Mouse (Mus musculus): Measurements from ENCODE around the gene Lix1l. TPM values are rescaled to one million over a fixed set of nuclear protein-coding genes. Genes with fewer than 3 reads are reported as not detected.

Lix1l gene
- polyA plus RNA-seq, 1 experiment, result 30.2 TPM

DNA sequence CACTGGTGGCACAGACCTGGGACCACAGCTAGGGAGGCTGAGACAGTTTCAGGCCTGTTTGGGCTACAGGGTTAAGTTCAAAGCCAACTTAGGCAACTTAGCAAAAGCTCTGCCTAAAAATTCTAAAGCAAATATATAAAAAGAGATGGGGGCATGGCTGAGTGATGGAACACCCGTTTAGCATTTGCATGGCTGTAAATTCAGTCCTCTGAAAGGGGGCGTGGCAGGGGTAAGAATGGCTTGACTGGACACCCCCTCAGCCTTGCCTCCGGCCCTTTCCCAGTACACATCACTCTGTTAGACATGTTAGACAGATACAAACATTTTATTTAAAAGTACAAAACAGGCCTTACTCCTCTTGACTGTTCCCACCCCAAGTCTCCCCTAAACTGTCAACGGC is 23.4 kb upstream of the Lix1l start:
- H3K79me2 ChIP-seq (ENCODE audit: control insufficient read depth, insufficient read depth), result no peaks in the 10 kb centered on the region
- H3K4me2 ChIP-seq (ENCODE audit: low read depth), result peak overlapping the region; percentile 89
- H3K4me3 ChIP-seq, result peak overlapping the region; percentile 23
- H3ac ChIP-seq (ENCODE audit: control insufficient read depth, insufficient read length), result no peak overlapping the region
- no peak for TF ChIP-seq TCF3 (IDR thresholded peaks at IDR 0.05; ENCODE audit: insufficient read length, low read depth)
- no peak for TF ChIP-seq MYOD1 (IDR thresholded peaks at IDR 0.05; ENCODE audit: control insufficient read depth in 1 of 3, insufficient read length in 2 of 3, low read depth in 2 of 3)
- no peak for TF ChIP-seq E2F4 (IDR thresholded peaks at IDR 0.05; ENCODE audit: insufficient read depth)
- no peak for TF ChIP-seq USF1 (IDR thresholded peaks at IDR 0.05; ENCODE audit: low read depth)
- no peak for TF ChIP-seq POLR2AphosphoS2 (IDR thresholded peaks at IDR 0.05; ENCODE audit: insufficient read length, low read depth)
- TF ChIP-seq REST (IDR thresholded peaks at IDR 0.05; ENCODE audit: insufficient read depth, insufficient read length), result no peak
- no peak for TF ChIP-seq TCF12 (IDR thresholded peaks at IDR 0.05; ENCODE audit: insufficient read depth, poor library complexity, severe bottlenecking)
- TF ChIP-seq POLR2A (IDR thresholded peaks at IDR 0.05; ENCODE audit: insufficient read length, low read depth), result no peak
- no peak for TF ChIP-seq MYOG (IDR thresholded peaks at IDR 0.05; ENCODE audit: control insufficient read depth in 1 of 3, insufficient read depth in 1 of 3, insufficient read length in 2 of 3, low read depth in 2 of 3)
- no peak for TF ChIP-seq SRF (IDR thresholded peaks at IDR 0.05; ENCODE audit: control insufficient read depth, insufficient read length, low read depth)
- TF ChIP-seq CEBPB (IDR thresholded peaks at IDR 0.05; ENCODE audit: insufficient read depth, poor library complexity, severe bottlenecking), result no peak
- no peak for TF ChIP-seq MAX (IDR thresholded peaks at IDR 0.05; ENCODE audit: low read depth)
- H3K36me3 ChIP-seq (ENCODE audit: control insufficient read depth, insufficient read depth), result peaks cover 4% of the 10 kb centered on the region
- no peaks in the 10 kb centered on the region for H3K27me3 ChIP-seq (ENCODE audit: control insufficient read depth, insufficient read depth, insufficient read length)

DNA sequence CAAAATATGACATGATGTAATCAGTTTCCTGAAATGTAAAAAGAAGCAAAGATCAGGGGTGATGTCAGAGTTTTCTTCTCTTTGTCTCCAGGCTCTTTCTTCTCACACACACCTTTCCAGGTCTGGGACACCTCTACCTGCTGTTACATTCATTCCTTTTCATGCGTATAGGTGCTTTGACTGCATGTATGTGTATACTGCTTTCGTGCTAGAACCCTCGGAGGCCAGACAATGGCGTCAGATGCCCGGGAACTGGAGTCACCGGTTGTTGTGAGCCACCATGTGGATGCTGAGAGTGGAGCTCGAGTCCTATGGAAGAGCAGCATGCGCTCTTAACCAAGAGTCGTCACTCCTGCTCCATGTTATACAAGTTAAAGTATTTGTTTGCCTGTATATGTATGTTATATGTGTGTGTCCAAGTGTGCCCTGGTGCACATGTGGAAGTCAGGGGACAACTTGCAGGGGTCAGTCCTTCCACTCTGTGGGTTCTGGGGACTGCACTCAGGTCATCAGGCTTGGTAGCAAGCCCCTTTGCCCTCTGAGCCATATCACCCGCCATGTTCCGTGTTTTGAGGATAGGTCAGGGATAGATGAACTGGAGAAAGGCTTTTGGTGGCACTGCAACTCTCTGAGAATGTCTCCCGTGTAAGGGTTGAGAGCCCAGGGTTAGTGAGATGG is 22.2 kb upstream of the Lix1l start:
- Histone ChIP-seq H3K4me2 (ENCODE audit: low read depth) (no peak overlapping the region), H3K79me2 (ENCODE audit: control insufficient read depth, insufficient read depth) (no peaks in the 10 kb centered on the region), H3ac (ENCODE audit: control insufficient read depth, insufficient read length) (no peak overlapping the region), H3K36me3 (ENCODE audit: control insufficient read depth, insufficient read depth) (peaks cover 4% of the 10 kb centered on the region), H3K4me3 (no peak overlapping the region), H3K27me3 (ENCODE audit: control insufficient read depth, insufficient read depth, insufficient read length) (no peaks in the 10 kb centered on the region)
- TF ChIP-seq POLR2AphosphoS2 (IDR thresholded peaks at IDR 0.05; ENCODE audit: insufficient read length, low read depth), result no peak
- TF ChIP-seq REST (IDR thresholded peaks at IDR 0.05; ENCODE audit: insufficient read depth, insufficient read length), result no peak
- no peak for TF ChIP-seq MAX (IDR thresholded peaks at IDR 0.05; ENCODE audit: low read depth)
- no peak for TF ChIP-seq TCF3 (IDR thresholded peaks at IDR 0.05; ENCODE audit: insufficient read length, low read depth)
- no peak for TF ChIP-seq MYOG (IDR thresholded peaks at IDR 0.05; ENCODE audit: control insufficient read depth in 1 of 3, insufficient read depth in 1 of 3, insufficient read length in 2 of 3, low read depth in 2 of 3)
- TF ChIP-seq USF1 (IDR thresholded peaks at IDR 0.05; ENCODE audit: low read depth), result no peak
- no peak for TF ChIP-seq MYOD1 (IDR thresholded peaks at IDR 0.05; ENCODE audit: control insufficient read depth in 1 of 3, insufficient read length in 2 of 3, low read depth in 2 of 3)
- no peak for TF ChIP-seq SRF (IDR thresholded peaks at IDR 0.05; ENCODE audit: control insufficient read depth, insufficient read length, low read depth)
- no peak for TF ChIP-seq POLR2A (IDR thresholded peaks at IDR 0.05; ENCODE audit: insufficient read length, low read depth)
- no peak for TF ChIP-seq E2F4 (IDR thresholded peaks at IDR 0.05; ENCODE audit: insufficient read depth)

GRCm38 (mm10) chr3:96579239-96579750 is 21.7 kb upstream of the Lix1l start:
- Histone ChIP-seq H3K27me3 (ENCODE audit: control insufficient read depth, insufficient read depth, insufficient read length) (no peaks in the 10 kb centered on the region), H3K4me3 (no peak overlapping the region), H3ac (ENCODE audit: control insufficient read depth, insufficient read length) (no peak overlapping the region), H3K36me3 (ENCODE audit: control insufficient read depth, insufficient read depth) (peaks cover 4% of the 10 kb centered on the region), H3K79me2 (ENCODE audit: control insufficient read depth, insufficient read depth) (no peaks in the 10 kb centered on the region), H3K4me2 (ENCODE audit: low read depth) (no peak overlapping the region)
- TF ChIP-seq REST (IDR thresholded peaks at IDR 0.05; ENCODE audit: insufficient read depth, insufficient read length) (no peak), TCF3 (IDR thresholded peaks at IDR 0.05; ENCODE audit: insufficient read length, low read depth) (no peak), POLR2A (IDR thresholded peaks at IDR 0.05; ENCODE audit: insufficient read length, low read depth) (no peak), TCF12 (IDR thresholded peaks at IDR 0.05; ENCODE audit: insufficient read depth, poor library complexity, severe bottlenecking) (no peak), E2F4 (IDR thresholded peaks at IDR 0.05; ENCODE audit: insufficient read depth) (no peak)

GRCm38 (mm10) chr3:96579885-96580454 is 21.0 kb upstream of the Lix1l start:
- Histone ChIP-seq H3K79me2 (ENCODE audit: control insufficient read depth, insufficient read depth) (no peaks in the 10 kb centered on the region), H3K27me3 (ENCODE audit: control insufficient read depth, insufficient read depth, insufficient read length) (no peaks in the 10 kb centered on the region), H3K4me3 (no peak overlapping the region), H3K36me3 (ENCODE audit: control insufficient read depth, insufficient read depth) (peaks cover 4% of the 10 kb centered on the region), H3K4me2 (ENCODE audit: low read depth) (peak overlapping the region; percentile 55), H3ac (ENCODE audit: control insufficient read depth, insufficient read length) (no peak overlapping the region)
- no peak for TF ChIP-seq REST (IDR thresholded peaks at IDR 0.05; ENCODE audit: insufficient read depth, insufficient read length)
- TF ChIP-seq POLR2AphosphoS2 (IDR thresholded peaks at IDR 0.05; ENCODE audit: insufficient read length, low read depth), result peak; percentile 85
- peak in 1 of 3 experiments; percentile 38 for TF ChIP-seq MYOG (IDR thresholded peaks at IDR 0.05; ENCODE audit: control insufficient read depth in 1 of 3, insufficient read depth in 1 of 3, insufficient read length in 2 of 3, low read depth in 2 of 3)

DNA sequence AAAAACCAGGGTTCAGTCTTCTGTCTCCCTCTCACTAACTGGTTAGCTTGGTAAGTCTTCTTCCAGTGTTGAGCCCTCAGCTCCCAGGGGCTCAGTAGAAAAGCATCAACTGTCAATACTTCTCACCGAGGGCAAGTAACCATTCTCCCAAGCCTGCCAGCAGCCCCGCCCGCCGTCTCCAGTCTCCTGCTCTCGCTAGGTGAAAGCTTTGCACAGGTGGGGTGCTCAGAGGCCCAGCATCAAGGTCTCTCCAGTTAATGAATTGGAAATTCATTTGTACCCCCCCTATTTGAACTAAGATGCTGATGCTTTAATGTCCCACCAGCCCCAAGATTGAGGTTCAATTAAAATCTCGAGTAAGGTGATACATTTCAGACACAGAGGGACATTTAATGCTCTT is 19.8 kb upstream of the Lix1l start:
- Histone ChIP-seq H3K27me3 (ENCODE audit: control insufficient read depth, insufficient read depth, insufficient read length) (no peaks in the 10 kb centered on the region), H3ac (ENCODE audit: control insufficient read depth, insufficient read length) (no peak overlapping the region), H3K4me3 (no peak overlapping the region), H3K36me3 (ENCODE audit: control insufficient read depth, insufficient read depth) (peaks cover 4% of the 10 kb centered on the region), H3K79me2 (ENCODE audit: control insufficient read depth, insufficient read depth) (no peaks in the 10 kb centered on the region), H3K4me2 (ENCODE audit: low read depth) (no peak overlapping the region)
- TF ChIP-seq REST (IDR thresholded peaks at IDR 0.05; ENCODE audit: insufficient read depth, insufficient read length), result no peak
- no peak for TF ChIP-seq POLR2AphosphoS2 (IDR thresholded peaks at IDR 0.05; ENCODE audit: insufficient read length, low read depth)
- TF ChIP-seq MAX (IDR thresholded peaks at IDR 0.05; ENCODE audit: low read depth), result no peak
- no peak for TF ChIP-seq MYOD1 (IDR thresholded peaks at IDR 0.05; ENCODE audit: control insufficient read depth in 1 of 3, insufficient read length in 2 of 3, low read depth in 2 of 3)
- no peak for TF ChIP-seq MYOG (IDR thresholded peaks at IDR 0.05; ENCODE audit: control insufficient read depth in 1 of 3, insufficient read depth in 1 of 3, insufficient read length in 2 of 3, low read depth in 2 of 3)
- no peak for TF ChIP-seq TCF3 (IDR thresholded peaks at IDR 0.05; ENCODE audit: insufficient read length, low read depth)
- TF ChIP-seq POLR2A (IDR thresholded peaks at IDR 0.05; ENCODE audit: insufficient read length, low read depth), result no peak
- no peak for TF ChIP-seq TCF12 (IDR thresholded peaks at IDR 0.05; ENCODE audit: insufficient read depth, poor library complexity, severe bottlenecking)
- no peak for TF ChIP-seq CEBPB (IDR thresholded peaks at IDR 0.05; ENCODE audit: insufficient read depth, poor library complexity, severe bottlenecking)
- no peak for TF ChIP-seq USF1 (IDR thresholded peaks at IDR 0.05; ENCODE audit: low read depth)
- TF ChIP-seq SRF (IDR thresholded peaks at IDR 0.05; ENCODE audit: control insufficient read depth, insufficient read length, low read depth), result no peak
- TF ChIP-seq E2F4 (IDR thresholded peaks at IDR 0.05; ENCODE audit: insufficient read depth), result no peak

All from myocyte (in vitro differentiated cells).